Mouse (Mus musculus) megakaryocyte, embryonic 14.5 days (primary cell): ENCODE measurements around the gene Hsd11b1. TPM values are rescaled to one million over a fixed set of nuclear protein-coding genes. Genes with fewer than 3 reads are reported as not detected.

Source experiments
- H3K27me3 ChIP-seq: replicated peaks from 2 replicates; pipeline ENCODE3; 2012; ENCODE audit warnings: inconsistent platforms
- H3K36me3 ChIP-seq: replicated peaks from 2 replicates; pipeline ENCODE3; 2012; ENCODE audit warnings: low read length, inconsistent platforms, mixed read lengths
- H3K4me1 ChIP-seq: 2 replicates; pipeline ENCODE4 v1.6.1; 2012; ENCODE audit warnings: inconsistent platforms
- H3K4me3 ChIP-seq: replicated peaks from 2 replicates; pipeline ENCODE3; 2012; ENCODE audit warnings: moderate library complexity, mild to moderate bottlenecking, inconsistent platforms
- H3K9me3 ChIP-seq: 2 replicates; pipeline ENCODE4 v1.6.1; 2012; ENCODE audit warnings: inconsistent platforms
- FLI1 ChIP-seq: IDR thresholded peaks from 2 replicates; pipeline ENCODE4 v1.6.1; 2012; ENCODE audit warnings: low read length, inconsistent platforms, mixed read lengths
- GATA1 ChIP-seq: IDR thresholded peaks from 3 replicates; pipeline ENCODE4 v1.6.1; 2012; ENCODE audit warnings: mixed read lengths, low read length, inconsistent platforms, borderline replicate concordance
- polyA plus RNA-seq: library from polyadenylated mRNA; stranded (reverse); fragments of >175 nt; gene quantifications from 2 replicates; pipeline ENCODE4 v1.2.3, GENCODE M21; 2012; ENCODE audit warnings: low replicate concordance; ENCODE audit not compliant: insufficient read depth

The Hsd11b1 gene
- polyA plus RNA-seq, 1 experiment = 0.27 TPM

- H3K27me3 ChIP-seq = peaks cover 5% of the 10 kb centered on the region
- TF ChIP-seq GATA1 (no peak), FLI1 (no peak)
- H3K4me1 ChIP-seq = peaks cover 16% of the 10 kb centered on the region
- no peaks in the 10 kb centered on the region for H3K36me3 ChIP-seq
- H3K4me3 ChIP-seq = no peak overlapping the region
- H3K9me3 ChIP-seq = no peaks in the 10 kb centered on the region
Measured at GRCm38 (mm10) chr1:193211371-193211770, 52.5 kb downstream of the Hsd11b1 start.

- H3K27me3 ChIP-seq = peaks cover 2% of the 10 kb centered on the region
- peaks cover 22% of the 10 kb centered on the region for H3K4me1 ChIP-seq
- TF ChIP-seq GATA1 (no peak), FLI1 (no peak)
- no peak overlapping the region for H3K4me3 ChIP-seq
- H3K36me3 ChIP-seq = no peaks in the 10 kb centered on the region
- no peaks in the 10 kb centered on the region for H3K9me3 ChIP-seq
Measured at GRCm38 (mm10) chr1:193208178-193208577, 55.7 kb downstream of the Hsd11b1 start.

- TF ChIP-seq FLI1 = no peak
- TF ChIP-seq GATA1 = no peak
- no peak within 1 kb of the TSS for H3K4me3 ChIP-seq
- H3K9me3 ChIP-seq = no peaks in the 10 kb centered on the region
- no peaks in the 10 kb centered on the region for H3K36me3 ChIP-seq
- H3K27me3 ChIP-seq = peaks cover 2% of the 10 kb centered on the region
- H3K4me1 ChIP-seq = peaks cover 22% of the 10 kb centered on the region
Measured at GRCm38 (mm10) chr1:193207503-193207902, 56.4 kb downstream of the Hsd11b1 start, which contains the start of gene Lamb3. TSS of gene Lamb3 (plus strand) at chr1:193207699.

- TF ChIP-seq FLI1 = no peak
- no peak for TF ChIP-seq GATA1
- Histone ChIP-seq H3K36me3 (no peaks in the 10 kb centered on the region), H3K9me3 (no peaks in the 10 kb centered on the region), H3K4me3 (no peak overlapping the region), H3K4me1 (peaks cover 36% of the 10 kb centered on the region), H3K27me3 (no peaks in the 10 kb centered on the region)
Measured at GRCm38 (mm10) chr1:193205431-193205830, 58.4 kb downstream of the Hsd11b1 start.

- H3K9me3 ChIP-seq = no peaks in the 10 kb centered on the region
- no peak overlapping the region for H3K4me3 ChIP-seq
- TF ChIP-seq FLI1 = no peak
- no peak for TF ChIP-seq GATA1
- H3K36me3 ChIP-seq = peaks cover 6% of the 10 kb centered on the region
- peaks cover 53% of the 10 kb centered on the region for H3K4me1 ChIP-seq
- H3K27me3 ChIP-seq = no peaks in the 10 kb centered on the region
Measured at GRCm38 (mm10) chr1:193203821-193204220, 60.1 kb downstream of the Hsd11b1 start.

GRCm38 (mm10) chr1:193201383-193201778, 62.5 kb downstream of the Hsd11b1 start, which contains the start of gene Traf3ip3:
TSS of gene Traf3ip3 (minus strand) at chr1:193201703.
- no peaks in the 10 kb centered on the region for H3K9me3 ChIP-seq
- no peaks in the 10 kb centered on the region for H3K27me3 ChIP-seq
- peaks cover 26% of the 10 kb centered on the region for H3K36me3 ChIP-seq
- H3K4me1 ChIP-seq = peaks cover 64% of the 10 kb centered on the region
- H3K4me3 ChIP-seq = peak within 1 kb of the TSS; percentile 90
- TF ChIP-seq GATA1 = no peak
- no peak for TF ChIP-seq FLI1

GRCm38 (mm10) chr1:193200640-193201382, 63.1 kb downstream of the Hsd11b1 start:
- peaks cover 32% of the 10 kb centered on the region for H3K36me3 ChIP-seq
- TF ChIP-seq GATA1 (no peak), FLI1 (no peak)
- H3K4me3 ChIP-seq = peak overlapping the region; percentile 90
- peaks cover 69% of the 10 kb centered on the region for H3K4me1 ChIP-seq
- no peaks in the 10 kb centered on the region for H3K9me3 ChIP-seq
- no peaks in the 10 kb centered on the region for H3K27me3 ChIP-seq

- Histone ChIP-seq H3K36me3 (peaks cover 57% of the 10 kb centered on the region), H3K27me3 (no peaks in the 10 kb centered on the region), H3K4me1 (peaks cover 88% of the 10 kb centered on the region), H3K9me3 (no peaks in the 10 kb centered on the region), H3K4me3 (peak overlapping the region; percentile 14)
- no peak for TF ChIP-seq GATA1
- TF ChIP-seq FLI1 = no peak
Measured at GRCm38 (mm10) chr1:193198312-193198711, 65.6 kb downstream of the Hsd11b1 start.

GRCm38 (mm10) chr1:193197494-193198205, 66.2 kb downstream of the Hsd11b1 start:
- H3K36me3 ChIP-seq = peaks cover 62% of the 10 kb centered on the region
- TF ChIP-seq FLI1 (no peak), GATA1 (no peak)
- H3K4me1 ChIP-seq = peaks cover 94% of the 10 kb centered on the region
- H3K27me3 ChIP-seq = no peaks in the 10 kb centered on the region
- H3K4me3 ChIP-seq = no peak overlapping the region
- H3K9me3 ChIP-seq = no peaks in the 10 kb centered on the region
